Mouse (Mus musculus) effector memory CD4-positive, alpha-beta T cell, adult 7 months (primary cell): ENCODE results near the gene Aym1. TPM values are rescaled to one million over a fixed set of nuclear protein-coding genes. Genes with fewer than 3 reads are reported as not detected.

Source experiments
- polyA plus RNA-seq: library from polyadenylated mRNA; unstranded; fragments of 100-300 nt; shearing (Covaris generic); gene quantifications from one replicate; pipeline ENCODE4 v1.2.1, GENCODE M21; 2017

Aym1 gene
- not detected for polyA plus RNA-seq

GRCm38 (mm10) chr5:113357186-113357585 lies at the start of gene Aym1:
Gene Aym1 (plus strand): TSS chr5:113357294.

DNA sequence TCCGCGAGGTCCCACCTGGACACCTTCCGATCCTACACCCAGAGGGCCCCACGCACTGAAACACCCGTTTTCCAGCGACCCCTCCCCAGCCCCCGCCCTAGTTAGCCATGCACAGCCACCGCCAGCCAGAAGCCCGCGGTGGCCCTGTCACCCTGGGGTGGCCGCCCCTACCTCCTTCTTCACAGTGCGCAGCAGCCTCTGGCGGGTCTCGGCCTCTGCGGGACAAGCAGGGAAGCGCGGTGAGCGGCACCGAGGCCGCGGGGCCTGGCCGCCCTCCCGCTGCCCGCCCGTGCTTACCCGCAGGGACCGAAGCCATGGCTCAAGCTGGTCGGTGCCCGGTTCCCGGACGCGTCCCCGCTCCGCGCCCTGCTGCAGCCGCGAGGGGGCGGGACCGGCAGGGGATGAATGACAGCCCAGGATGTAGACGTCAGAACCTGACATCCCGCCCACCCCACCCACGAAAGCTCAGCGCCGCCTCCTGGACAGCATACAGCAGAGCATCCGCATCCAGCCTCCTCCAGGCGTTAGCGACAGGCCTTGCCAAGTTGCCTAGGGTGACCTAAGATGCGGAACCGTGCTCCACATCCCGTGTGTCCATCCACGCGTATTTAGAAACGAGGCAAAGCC lies 46.6 kb upstream of the Aym1 start, which contains the start of gene Sgsm1:
Sgsm1 (minus strand) TSS at position 410 of the 627 bp plus-strand sequence.

Other genes with a start within 250 kb of the Aym1 start
- gene 2900026A02Rik, start 136.1 kb upstream of the Aym1 start, polyA plus RNA-seq, result not detected
- gene Tmem211, start 130.4 kb upstream of the Aym1 start, polyA plus RNA-seq, result not detected
- 0.41 TPM for gene Sgsm1, start 46.5 kb upstream of the Aym1 start, polyA plus RNA-seq
- gene Wscd2, start 133.0 kb downstream of the Aym1 start, polyA plus RNA-seq, result 2.1 TPM